Mouse (Mus musculus) embryonic facial prominence, embryonic 11.5 days (tissue): ENCODE results near the gene Tnks2. TPM values are rescaled to one million over a fixed set of nuclear protein-coding genes. Genes with fewer than 3 reads are reported as not detected.

ENCODE experiments used
- ATAC-seq: fragments of 200-750 bp; cut with Nextera tagmentation; replicated peaks from 2 replicates; pipeline ENCODE4 v1.8.0; 2017; ENCODE audit warnings: low read depth; ENCODE audit not compliant: insufficient number of reproducible peaks, low FRiP score, low TSS enrichment
- DNase-seq: peaks from one replicate; pipeline ENCODE4 v3.0.0-alpha.2; 2015; ENCODE audit warnings: low spot score
- H3K27ac ChIP-seq: fragments of 300-500 bp; sonication (generic); replicated peaks from 2 replicates; pipeline ENCODE4 v1.5.1; 2014; ENCODE audit warnings: mild to moderate bottlenecking, low read depth, low read length, control low read depth
- H3K27me3 ChIP-seq: fragments of 300-500 bp; sonication (generic); 2 replicates; pipeline ENCODE4 v1.6.1; 2014; ENCODE audit warnings: mild to moderate bottlenecking, low read length, moderate library complexity, mixed read lengths; ENCODE audit not compliant: control insufficient read depth, insufficient read depth
- H3K36me3 ChIP-seq: fragments of 300-500 bp; sonication (generic); replicated peaks from 2 replicates; pipeline ENCODE4 v1.6.1; 2014; ENCODE audit warnings: low read depth, mild to moderate bottlenecking, low read length, moderate library complexity, mixed read lengths; ENCODE audit not compliant: control insufficient read depth, insufficient read depth
- H3K4me1 ChIP-seq: fragments of 300-500 bp; sonication (generic); 2 replicates; pipeline ENCODE4 v1.6.1; 2014; ENCODE audit warnings: low read length, mixed read lengths; ENCODE audit not compliant: control insufficient read depth, insufficient read depth
- H3K4me2 ChIP-seq: fragments of 300-500 bp; sonication (generic); 2 replicates; pipeline ENCODE4 v1.6.1; 2014; ENCODE audit warnings: low read depth, mild to moderate bottlenecking, control low read depth, low read length, moderate library complexity
- H3K4me3 ChIP-seq: fragments of 300-500 bp; sonication (generic); 2 replicates; pipeline ENCODE4 v1.5.1; 2014; ENCODE audit warnings: low read depth, low read length, control low read depth
- H3K9ac ChIP-seq: fragments of 300-500 bp; sonication (generic); replicated peaks from 2 replicates; pipeline ENCODE4 v1.6.1; 2014; ENCODE audit warnings: mild to moderate bottlenecking, control low read depth, low read length
- H3K9me3 ChIP-seq: fragments of 300-500 bp; sonication (generic); replicated peaks from 2 replicates; pipeline ENCODE4 v1.6.1; 2016; ENCODE audit warnings: mild to moderate bottlenecking, low read length, inconsistent platforms, mixed read lengths; ENCODE audit not compliant: control insufficient read depth
- WGBS: fragments of 180-500 bp; shearing (Covaris S2); extraction: QIAGEN DNeasy Blood & Tissue Kit; methylation state at CpG from one replicate; pipeline ENCODE4 v1.1.7; 2014; 5-methylcytosine and 5-hydroxymethylcytosine counted together
- polyA plus RNA-seq: library from polyadenylated mRNA; unstranded; fragments of >200 nt; fragmentation: Nextera tagmentation; extraction: Ambion mirVana; gene quantifications from 2 replicates; pipeline ENCODE4 v1.2.1, GENCODE M21; 2014

Tnks2 gene
- polyA plus RNA-seq, 1 experiment from 2014 or later = 92.3 TPM

GRCm38 (mm10) chr19:36801856-36802641 lies 32.0 kb upstream of the Tnks2 start:
- Histone ChIP-seq H3K9ac (no peak overlapping the region), H3K4me2 (no peak overlapping the region), H3K4me1 (no peaks in the 10 kb centered on the region), H3K27me3 (no peaks in the 10 kb centered on the region), H3K9me3 (no peaks in the 10 kb centered on the region), H3K4me3 (no peak overlapping the region), H3K36me3 (no peaks in the 10 kb centered on the region), H3K27ac (no peak overlapping the region)
- no peak for ATAC-seq
- WGBS = 82% methylated on average over 9 of the region's 9 CpGs
- DNase-seq = no peak

- Histone ChIP-seq H3K9me3 (no peaks in the 10 kb centered on the region), H3K27me3 (no peaks in the 10 kb centered on the region), H3K4me2 (no peak overlapping the region), H3K27ac (no peak overlapping the region), H3K36me3 (no peaks in the 10 kb centered on the region), H3K4me1 (no peaks in the 10 kb centered on the region), H3K9ac (no peak overlapping the region), H3K4me3 (no peak overlapping the region)
- DNase-seq (no peak), ATAC-seq (no peak)
- 95% methylated on average over 8 of the region's 8 CpGs for WGBS
Measured at GRCm38 (mm10) chr19:36803403-36803802, 30.6 kb upstream of the Tnks2 start.

- Histone ChIP-seq H3K4me1 (no peaks in the 10 kb centered on the region), H3K9me3 (no peaks in the 10 kb centered on the region), H3K4me3 (no peak overlapping the region), H3K9ac (no peak overlapping the region), H3K36me3 (no peaks in the 10 kb centered on the region), H3K27me3 (no peaks in the 10 kb centered on the region), H3K27ac (no peak overlapping the region), H3K4me2 (no peak overlapping the region)
- DNase-seq = no peak
- 73% methylated on average over 2 of the region's 2 CpGs for WGBS
- no peak for ATAC-seq
Measured at GRCm38 (mm10) chr19:36806842-36807241, 27.2 kb upstream of the Tnks2 start.

GRCm38 (mm10) chr19:36808426-36809105 lies 25.5 kb upstream of the Tnks2 start:
- H3K36me3 ChIP-seq = no peaks in the 10 kb centered on the region
- H3K27me3 ChIP-seq = no peaks in the 10 kb centered on the region
- no peaks in the 10 kb centered on the region for H3K9me3 ChIP-seq
- DNase-seq (no peak), ATAC-seq (no peak)
- no peak overlapping the region for H3K4me3 ChIP-seq
- H3K4me2 ChIP-seq = no peak overlapping the region
- H3K9ac ChIP-seq = no peak overlapping the region
- WGBS = 61% methylated on average over 21 of the region's 21 CpGs
- no peaks in the 10 kb centered on the region for H3K4me1 ChIP-seq
- H3K27ac ChIP-seq = no peak overlapping the region

- no peak overlapping the region for H3K9ac ChIP-seq
- H3K27me3 ChIP-seq = no peaks in the 10 kb centered on the region
- no peak overlapping the region for H3K27ac ChIP-seq
- H3K4me1 ChIP-seq = no peaks in the 10 kb centered on the region
- no peak overlapping the region for H3K4me2 ChIP-seq
- 27% methylated on average over 12 of the region's 12 CpGs for WGBS
- no peak overlapping the region for H3K4me3 ChIP-seq
- H3K36me3 ChIP-seq = no peaks in the 10 kb centered on the region
- ATAC-seq (no peak), DNase-seq (no peak)
- H3K9me3 ChIP-seq = no peaks in the 10 kb centered on the region
Measured at GRCm38 (mm10) chr19:36809476-36810168, 24.4 kb upstream of the Tnks2 start.

- H3K36me3 ChIP-seq = no peaks in the 10 kb centered on the region
- H3K9ac ChIP-seq = no peak overlapping the region
- 45% methylated on average over 8 of the region's 8 CpGs for WGBS
- H3K9me3 ChIP-seq = no peaks in the 10 kb centered on the region
- no peak overlapping the region for H3K27ac ChIP-seq
- no peak for DNase-seq
- no peak overlapping the region for H3K4me3 ChIP-seq
- no peaks in the 10 kb centered on the region for H3K27me3 ChIP-seq
- H3K4me2 ChIP-seq = no peak overlapping the region
- no peak for ATAC-seq
- no peaks in the 10 kb centered on the region for H3K4me1 ChIP-seq
Measured at GRCm38 (mm10) chr19:36812011-36812410, 22.0 kb upstream of the Tnks2 start.

GRCm38 (mm10) chr19:36815396-36816271 lies 18.4 kb upstream of the Tnks2 start:
- Histone ChIP-seq H3K4me2 (peak overlapping the region; percentile 35), H3K9ac (peak overlapping the region; percentile 1; the same call in 1 of the 2 replicates), H3K9me3 (no peaks in the 10 kb centered on the region), H3K4me3 (no peak overlapping the region), H3K27ac (no peak overlapping the region), H3K4me1 (0 out of 2 replicates have a peak, but pooled peaks cover 2% of the 10 kb centered on the region), H3K27me3 (no peaks in the 10 kb centered on the region), H3K36me3 (no peaks in the 10 kb centered on the region)
- peak; percentile 87 for DNase-seq
- ATAC-seq = no peak
- 17% methylated on average over 32 of the region's 32 CpGs for WGBS
